Mouse (Mus musculus) megakaryocyte progenitor cell, adult 5-6 weeks (primary cell): ENCODE data around the gene Cped1. TPM values are rescaled to one million over a fixed set of nuclear protein-coding genes. Genes with fewer than 3 reads are reported as not detected.
A peak's percentile ranks its signal among the peaks of the same experiment; 100 is the strongest.

Source experiments
- ATAC-seq: replicated peaks from 2 replicates; pipeline ENCODE4 v1.8.0; 2016; ENCODE audit warnings: mild to moderate bottlenecking, moderate TSS enrichment, inconsistent platforms; ENCODE audit not compliant: poor library complexity
- total RNA-seq, 2 experiments: library from RNA; stranded (forward) in 1 of 2; stranded (reverse) in 1 of 2; fragments of 157-497, 149-512 nt in 1 of 2; fragments of 200-1000 nt in 1 of 2; gene quantifications; 2 replicates each; pipeline versions ENCODE4 v1.2.3 to v1.2.4; 2015 to 2017

Gene Cped1
- total RNA-seq, 2 experiments from 2014 or later: 1.1 to 3.2 TPM

DNA sequence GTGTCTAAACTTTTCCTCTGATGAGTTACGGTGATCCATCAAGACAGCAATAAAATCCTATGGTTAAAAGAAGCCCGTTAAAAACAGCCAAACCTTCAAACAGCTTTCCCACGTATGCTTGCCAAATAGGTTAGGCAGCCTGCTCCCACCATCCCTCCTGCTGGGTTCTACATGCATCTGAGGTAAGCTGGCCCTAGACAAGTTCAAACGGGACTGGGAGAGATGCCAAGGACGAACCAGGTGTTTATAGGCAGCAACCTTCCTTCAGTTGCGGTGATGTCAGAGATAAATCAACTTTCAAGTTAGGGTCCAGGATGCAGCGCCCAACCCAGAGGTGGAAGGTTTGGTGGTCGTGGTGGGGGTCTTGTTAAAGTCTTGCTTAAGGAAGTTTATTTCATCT, 155.1 kb downstream of the Cped1 start:
- ATAC-seq: no peak

DNA sequence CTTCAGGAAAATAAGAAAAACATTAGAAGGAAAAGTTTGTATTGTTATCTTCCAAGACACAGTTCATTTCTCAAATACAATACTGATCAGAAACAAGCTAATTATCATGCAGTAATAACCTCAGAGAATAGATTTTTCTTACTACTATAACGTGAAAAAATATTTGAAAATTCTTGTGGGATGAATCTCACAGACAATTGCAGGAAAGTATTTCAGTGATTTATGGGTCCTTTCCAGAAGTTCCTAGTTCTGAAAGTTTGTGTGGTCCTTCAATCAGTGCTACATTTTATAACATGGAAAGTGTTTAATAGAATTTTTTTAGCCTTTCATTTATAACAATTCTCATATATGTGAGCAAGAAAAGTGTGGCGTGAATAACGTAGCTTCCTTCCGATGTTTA, 161.5 kb downstream of the Cped1 start:
- ATAC-seq: no peak

DNA sequence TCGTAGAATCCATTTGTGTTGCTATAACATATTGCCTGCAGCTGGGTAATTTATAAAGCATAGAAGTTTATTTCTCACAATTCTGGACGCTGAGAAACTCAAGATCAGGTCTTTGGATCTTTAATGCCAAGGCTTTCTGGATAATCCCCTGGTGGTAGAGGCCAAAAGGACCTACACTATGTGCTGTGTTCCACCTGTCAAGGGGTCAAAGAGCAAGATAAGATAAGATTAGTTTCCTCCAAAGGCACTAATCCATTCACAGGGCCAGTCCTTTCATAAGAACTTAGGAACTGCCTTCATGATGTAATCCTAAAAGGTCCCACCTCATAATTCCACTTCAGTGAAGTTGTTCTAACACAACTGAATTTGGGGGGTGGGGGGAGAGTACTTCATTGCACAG, 162.8 kb downstream of the Cped1 start:
- no peak for ATAC-seq

DNA sequence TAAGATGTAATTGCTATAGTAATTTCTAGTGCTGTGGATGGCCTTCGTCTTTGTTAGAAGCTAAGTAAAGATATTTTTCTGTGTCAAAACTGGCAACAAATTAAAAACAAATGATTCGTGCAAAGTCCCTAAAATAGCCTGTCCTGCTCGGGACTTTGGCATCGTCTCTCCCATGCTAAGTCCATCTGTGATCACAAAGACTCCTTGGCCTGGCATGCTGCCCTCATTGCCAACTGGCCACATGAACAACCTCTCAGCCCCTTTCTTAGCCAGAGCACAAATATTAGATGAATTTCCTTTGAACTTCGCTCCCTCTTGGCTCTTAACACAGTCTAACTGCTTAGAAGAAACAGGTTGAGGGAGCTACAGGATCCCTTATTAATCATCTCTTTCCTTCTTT, 171.7 kb downstream of the Cped1 start:
- ATAC-seq: no peak

DNA sequence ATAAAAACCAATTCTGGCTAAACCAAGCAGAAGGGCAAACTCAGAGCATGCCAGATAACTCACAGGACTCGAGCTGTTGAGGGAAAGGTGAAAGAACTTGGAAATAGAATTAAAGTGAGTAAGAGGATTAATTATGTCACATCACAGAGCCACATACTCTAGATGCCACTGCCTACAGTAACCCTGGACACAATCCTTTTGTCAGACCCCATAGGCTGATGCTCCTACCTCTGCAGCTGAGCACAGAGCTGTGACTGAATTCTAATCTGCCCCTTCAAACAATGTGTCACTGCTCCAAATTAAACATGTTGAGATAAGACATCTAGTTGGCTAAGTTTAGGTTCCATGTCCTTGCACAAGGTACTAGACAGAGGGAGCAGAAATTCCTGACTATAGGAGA, 176.2 kb downstream of the Cped1 start:
- ATAC-seq: no peak

DNA sequence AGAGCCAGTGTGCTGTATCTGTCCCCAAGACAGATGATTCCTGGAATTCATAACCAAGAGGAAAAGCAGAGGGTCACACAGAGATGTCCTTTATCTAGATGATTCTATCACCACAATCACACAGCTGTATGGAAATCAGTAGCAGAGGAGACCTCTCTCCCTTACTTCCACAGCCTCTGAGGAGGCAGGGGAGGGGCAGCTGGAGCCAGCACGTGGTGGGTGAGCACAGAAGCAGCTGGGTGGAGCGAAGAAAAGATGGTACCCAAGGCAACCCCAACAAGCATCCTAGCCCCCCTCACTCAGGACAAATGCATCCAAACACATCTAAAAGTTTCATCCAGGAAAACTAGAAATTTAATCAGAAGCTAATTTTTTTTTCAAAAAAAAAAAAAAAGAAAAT, 182.7 kb downstream of the Cped1 start:
- no peak for ATAC-seq

DNA sequence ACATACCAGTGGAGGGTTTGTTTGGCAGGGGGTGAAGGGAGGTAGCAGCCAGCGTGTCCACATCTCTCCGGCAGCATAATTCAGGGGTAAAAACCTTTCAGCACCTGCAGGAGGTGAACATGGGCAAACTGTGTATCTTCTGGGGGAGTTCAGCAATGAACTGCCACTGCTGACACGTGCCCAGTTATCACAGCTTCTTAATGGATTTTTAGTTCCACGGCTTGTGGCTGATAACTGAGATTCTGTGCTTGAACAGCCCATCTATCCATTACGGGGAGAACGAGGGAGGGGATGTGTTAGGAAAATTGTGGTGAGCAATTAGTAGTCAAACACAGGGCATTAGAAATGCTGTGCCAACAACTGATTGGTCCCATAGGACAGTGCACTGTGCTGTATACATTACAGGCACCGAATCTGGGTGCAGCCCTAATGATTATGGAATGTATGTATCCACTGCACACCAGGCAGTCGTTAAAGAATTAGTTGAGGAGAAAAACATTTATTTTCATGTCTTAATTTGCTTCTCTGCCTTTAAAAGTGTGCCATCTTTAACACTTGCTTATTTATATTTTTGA, 193.1 kb downstream of the Cped1 start:
- no peak for ATAC-seq

DNA sequence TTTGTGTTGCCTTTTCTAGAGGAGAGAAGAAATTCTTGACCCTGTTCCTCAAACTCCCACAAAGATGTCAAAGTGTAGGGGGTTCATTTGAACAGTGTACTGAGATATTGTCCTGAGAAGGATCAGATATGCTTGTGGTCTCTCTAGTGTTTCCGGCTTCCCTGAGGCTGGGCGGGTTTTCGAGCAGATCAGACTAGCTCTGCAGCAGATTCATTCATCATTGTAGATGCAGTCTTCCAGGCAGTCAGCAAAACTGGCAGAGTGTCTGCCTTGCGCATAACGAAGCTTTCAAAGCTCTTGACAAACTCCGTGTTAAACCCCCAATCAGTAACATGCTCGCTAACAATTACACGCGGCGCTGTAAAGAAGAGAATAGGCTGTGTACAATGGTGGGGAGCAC, 194.6 kb downstream of the Cped1 start:
- peak; percentile 65 for ATAC-seq

DNA sequence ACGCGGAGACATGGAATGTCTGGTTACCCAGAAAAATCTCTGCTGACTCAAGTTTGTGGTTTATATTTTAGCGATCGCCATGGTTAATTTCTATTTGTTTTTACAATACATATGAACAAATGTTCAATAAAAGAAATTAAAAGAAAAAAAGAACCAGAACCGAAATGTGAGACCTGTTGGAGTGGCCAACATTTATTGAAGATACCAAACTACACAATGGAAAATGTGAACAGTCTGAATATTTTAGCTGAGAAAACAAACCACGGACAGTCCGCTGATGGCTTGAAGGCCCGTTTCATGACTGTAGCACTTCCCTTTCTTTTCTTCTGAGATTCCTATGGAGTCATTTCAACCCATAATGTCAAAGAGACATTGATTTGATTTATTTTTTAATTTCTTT, 201.3 kb downstream of the Cped1 start:
- ATAC-seq: no peak

DNA sequence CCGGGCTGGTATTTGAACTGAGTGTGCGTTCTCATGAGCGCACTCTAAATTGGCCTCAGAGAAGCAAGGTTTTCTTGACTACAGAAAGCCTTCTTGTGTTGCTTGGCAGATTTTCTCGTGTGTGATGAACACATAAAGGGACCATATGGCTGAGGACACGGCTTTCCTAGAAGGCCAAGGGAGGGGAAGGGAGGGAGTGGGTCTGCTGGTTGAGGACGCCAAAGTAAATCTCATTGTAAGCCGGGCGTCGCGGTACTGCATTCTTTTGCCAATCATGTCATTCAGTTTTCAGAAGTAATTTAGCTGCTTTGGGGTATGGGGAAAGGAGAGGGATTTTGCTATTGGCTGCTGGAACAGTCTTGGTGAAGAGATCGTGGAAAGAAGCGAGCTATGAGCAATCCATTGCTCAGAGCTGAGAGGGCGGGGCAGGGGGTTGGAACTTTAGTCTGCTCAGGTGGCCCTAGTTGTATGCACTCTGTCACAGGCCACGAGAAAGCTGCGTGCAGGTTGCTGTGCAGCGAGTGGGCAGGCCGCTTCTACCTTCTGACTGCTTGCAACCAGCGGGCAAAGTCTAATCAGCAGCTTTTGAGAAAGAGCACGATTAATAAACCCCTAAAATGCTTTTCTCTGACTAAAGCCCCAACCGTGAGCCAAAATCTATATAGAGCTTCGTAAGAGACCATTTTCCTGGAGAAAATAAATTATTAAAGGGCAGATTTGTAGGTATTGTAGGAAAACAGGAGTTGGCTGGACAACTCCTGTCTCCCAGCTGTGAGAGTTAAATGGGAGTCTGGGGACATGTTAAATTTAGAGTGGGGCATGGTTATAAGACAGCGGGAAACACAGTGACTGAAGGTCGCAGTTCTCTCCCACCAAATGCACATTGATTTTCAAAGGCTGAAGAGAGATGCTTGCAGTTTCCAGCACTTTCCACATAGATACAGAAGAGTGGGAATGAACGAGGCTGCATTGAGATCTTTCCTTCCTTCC, 203.9 kb downstream of the Cped1 start:
- ATAC-seq: no peak

DNA sequence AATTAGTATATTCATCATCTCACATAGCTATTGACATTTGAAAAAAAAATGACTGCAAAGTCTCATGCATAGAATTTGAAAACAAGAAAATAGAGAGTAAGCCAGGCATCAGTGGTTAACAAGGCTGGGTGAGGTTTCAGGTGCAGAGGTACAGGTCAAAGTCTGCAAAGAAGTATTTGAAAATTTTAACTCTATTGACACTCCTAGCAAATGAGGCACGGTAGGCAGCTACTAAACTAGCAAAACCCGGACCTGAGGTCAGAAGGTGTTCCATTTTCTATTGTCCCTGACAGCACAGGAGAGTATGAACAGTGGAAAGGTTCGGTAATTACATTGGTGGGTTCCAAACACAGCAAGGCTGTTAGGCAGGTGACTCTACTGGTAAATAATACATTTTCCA, 212.9 kb downstream of the Cped1 start:
- no peak for ATAC-seq

DNA sequence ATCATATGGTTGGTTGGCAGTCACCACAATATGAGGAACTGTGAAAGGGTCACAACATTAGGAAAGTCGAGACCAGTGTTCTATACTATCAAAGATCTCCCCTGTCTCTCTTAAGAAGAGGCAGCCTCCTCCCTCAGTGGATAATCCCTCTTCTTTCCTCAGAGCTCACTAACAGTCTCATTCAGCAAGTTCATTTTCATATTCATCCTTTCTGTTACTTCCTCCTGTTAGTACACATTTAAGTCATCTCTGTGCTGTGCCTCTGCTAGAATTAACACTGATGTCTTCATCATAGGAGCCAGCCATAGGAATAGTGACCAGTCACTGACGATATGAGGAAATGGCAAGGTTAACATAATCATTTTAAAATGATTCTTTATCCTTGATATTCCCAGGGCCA, 213.8 kb downstream of the Cped1 start:
- no peak for ATAC-seq

DNA sequence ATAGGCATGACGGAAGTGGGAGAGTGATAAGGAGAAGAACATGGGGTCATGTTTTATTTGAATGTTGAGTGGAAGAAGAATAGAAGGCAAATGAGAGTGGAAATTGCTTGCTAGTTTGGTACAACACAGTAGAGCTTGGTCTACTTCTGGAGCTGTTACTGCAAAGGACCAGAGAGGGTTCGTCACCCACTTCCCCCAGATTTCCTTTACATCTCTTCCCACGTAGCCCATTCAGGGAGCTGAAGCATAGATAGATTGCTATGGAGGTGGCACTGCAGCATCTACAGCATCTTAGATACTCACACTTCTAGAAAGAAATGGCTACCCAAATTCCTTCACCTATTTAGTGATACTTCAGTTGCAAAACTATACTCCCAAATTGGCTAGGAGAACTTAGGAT, 214.4 kb downstream of the Cped1 start:
- ATAC-seq: no peak

DNA sequence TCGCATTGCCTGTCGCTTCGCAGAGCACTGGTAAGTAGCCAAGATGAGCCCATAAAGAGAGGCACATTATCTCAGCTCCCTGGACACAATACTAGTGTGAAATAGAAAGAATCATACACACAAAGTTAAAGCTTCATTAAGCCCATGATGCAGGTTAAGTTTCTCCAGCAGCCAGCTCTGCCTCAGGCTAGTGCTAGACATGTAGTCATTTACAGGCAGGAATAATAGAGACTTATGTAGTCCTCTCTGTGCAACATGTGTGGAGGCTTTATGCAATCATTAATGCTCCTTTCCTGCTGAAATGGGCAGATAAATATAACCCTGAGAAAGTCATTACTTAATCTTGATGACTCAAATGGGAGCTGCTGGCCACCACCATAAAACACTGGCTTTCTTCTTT, 216.2 kb downstream of the Cped1 start:
- no peak for ATAC-seq

DNA sequence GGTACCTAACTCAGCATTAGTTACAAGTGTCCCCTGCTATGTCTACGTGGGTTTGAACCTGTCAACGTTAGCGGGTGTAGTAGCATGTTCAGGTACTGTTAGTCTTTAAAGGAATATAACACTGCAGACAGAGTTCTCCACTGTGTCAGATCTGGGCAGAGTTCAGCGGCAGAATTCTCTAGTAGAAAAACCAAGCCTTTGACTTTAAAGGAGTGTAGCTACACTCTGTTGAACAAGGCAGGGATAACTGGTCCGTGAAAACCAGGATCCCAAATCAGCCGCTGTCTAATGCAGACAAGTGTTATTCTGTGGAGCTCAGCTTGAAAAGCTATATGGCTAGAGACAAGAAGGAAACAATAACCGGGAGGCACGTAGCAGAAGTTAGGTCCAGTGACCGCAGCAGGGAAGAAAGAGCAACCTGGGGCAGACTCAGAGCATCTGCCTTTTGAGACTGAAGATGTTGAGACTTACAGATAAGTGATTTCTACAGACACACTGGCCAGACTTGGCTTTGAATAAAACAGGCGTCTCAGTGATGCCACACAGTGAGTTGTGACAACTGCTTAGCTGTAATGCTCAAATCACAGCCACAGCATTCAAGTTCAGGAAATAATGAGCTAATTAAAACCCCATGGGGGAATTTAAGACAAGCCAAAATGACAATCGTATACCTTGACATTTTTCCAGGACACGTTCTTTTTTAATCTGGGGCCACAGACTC, 219.5 kb downstream of the Cped1 start:
- ATAC-seq: no peak

DNA sequence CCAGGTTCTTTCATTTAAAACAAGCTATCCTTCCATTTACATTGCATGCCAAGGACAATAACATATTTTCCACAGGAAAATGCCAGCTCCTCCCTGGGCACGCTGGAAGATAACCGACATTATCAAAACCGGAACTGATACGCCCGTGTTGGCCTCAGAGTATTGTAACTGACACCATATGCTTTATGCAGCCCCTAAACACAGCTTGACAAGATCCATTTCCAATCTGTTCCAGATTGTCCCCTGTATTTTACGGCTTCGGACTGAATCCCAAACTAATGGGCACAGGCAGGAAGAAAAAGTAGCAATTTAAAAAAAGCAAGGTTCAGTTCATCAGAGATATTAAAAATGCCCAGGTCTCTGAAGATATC, 220.0 kb downstream of the Cped1 start:
- no peak for ATAC-seq

DNA sequence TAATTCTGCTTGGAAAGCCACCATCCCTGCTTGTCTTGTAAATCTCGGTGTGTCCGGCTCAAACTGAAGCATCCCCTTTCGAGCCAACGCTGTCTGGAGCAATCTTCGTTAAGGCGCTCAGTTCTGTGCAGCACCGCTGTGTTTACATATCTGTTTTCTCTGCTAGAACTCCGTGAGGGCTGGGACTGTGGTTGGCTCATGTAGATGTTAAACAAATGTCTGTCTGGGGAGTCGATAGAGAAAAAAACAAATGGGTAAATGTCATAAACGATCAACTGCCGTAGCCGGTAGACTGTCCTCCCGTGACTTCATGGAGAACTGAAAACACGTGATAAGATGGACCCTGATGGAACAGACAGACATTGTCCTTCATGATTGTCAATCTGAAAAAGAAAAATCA, 220.5 kb downstream of the Cped1 start:
- no peak for ATAC-seq

DNA sequence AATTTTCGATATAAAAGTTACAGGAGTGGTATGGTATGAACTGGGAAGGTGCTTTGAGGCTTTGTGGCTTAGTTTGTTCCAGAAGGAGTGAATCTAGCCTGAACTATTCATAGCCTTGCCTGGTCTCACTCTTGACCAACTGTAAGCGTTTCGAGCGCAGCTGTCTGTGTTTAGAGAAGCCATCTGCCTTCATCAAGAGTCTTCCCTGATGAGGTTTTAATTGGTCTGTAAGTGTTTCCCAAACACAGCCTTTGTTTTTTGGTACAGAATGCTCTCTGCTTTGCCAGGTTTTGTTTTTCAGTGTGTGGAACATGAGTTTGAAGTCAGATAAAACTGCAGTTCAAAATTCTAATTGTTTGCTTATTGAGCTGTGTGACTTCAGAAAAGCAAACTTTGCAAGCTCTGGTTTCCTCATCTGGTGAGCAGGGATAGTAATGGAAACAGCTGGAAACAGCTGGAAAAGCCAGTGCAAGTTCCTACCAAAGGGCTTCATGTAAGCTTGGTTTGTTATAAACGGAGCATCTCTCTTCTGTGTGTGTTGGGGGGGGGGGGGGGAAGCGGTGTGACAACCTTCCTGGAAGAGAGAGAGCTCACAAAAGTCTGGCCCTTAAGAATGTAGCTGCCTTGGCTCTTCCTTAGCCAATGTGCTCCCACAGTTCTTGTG, 221.0 kb downstream of the Cped1 start:
- ATAC-seq: no peak

DNA sequence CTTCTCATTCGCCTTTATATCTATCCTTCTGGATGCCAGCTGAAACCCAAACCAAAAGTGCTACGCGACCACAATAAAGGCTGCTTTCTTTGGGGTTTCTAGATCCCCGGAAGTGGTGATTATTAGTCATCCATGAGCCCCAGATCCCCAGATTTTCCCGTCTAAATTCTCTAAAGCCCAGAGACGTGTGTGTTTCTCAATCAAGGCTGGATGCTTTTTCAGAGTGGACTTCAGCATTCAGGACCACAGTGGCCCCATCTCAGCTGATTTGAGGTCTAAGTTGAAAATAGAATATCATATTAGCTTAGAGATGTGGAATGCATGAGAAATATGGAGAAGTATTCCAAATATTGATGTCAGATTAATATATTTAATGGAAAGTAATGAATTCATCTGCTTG, 226.4 kb downstream of the Cped1 start:
- ATAC-seq: no peak

DNA sequence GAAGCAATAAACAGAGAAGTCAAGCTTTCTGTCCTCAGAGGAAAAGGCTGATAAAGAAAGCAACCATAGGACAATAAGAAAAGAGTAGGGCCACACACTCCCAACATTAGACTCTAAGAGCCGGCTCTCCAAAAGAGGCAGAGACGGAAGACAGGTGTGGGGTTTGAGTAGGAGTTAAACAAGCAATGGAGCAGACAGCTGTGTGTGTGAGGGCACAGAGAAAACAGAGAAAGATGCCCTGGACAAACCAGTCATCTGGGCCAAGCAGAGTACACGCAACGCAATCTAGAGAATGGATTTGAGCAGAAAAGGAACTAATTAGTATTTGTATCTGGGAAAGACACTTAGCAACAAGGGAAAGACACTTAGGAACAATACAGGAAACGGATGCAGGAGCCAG, 227.5 kb downstream of the Cped1 start:
- no peak for ATAC-seq

DNA sequence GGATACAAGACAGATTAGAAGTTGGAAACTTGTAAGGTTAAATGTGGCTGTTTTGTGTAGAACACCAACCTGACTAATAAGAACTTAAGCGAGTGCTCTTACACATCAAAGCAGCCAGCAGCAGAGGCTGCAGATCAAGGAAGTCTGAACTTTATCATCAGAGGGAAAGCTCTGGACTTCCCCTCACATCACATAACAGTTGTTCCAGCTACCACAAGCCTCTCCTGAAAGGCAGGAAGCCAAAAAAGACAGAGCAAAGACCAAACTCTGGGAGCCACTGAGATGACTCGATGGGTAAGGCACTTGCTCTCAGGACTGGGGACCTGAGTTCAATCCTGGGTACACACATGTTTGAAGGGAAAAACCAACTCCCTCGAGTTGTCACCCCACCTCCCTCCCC, 228.1 kb downstream of the Cped1 start:
- ATAC-seq: peak; percentile 20; the same call in 1 of the 2 replicates
